Mouse (Mus musculus) embryonic facial prominence, embryonic 11.5 days (tissue): ENCODE measurements around the gene Ntn5. TPM values are rescaled to one million over a fixed set of nuclear protein-coding genes. Genes with fewer than 3 reads are reported as not detected.

Source experiments
- ATAC-seq: fragments of 200-750 bp; cut with Nextera tagmentation; replicated peaks from 2 replicates; pipeline ENCODE4 v1.8.0; 2017; ENCODE audit warnings: low read depth; ENCODE audit not compliant: insufficient number of reproducible peaks, low FRiP score, low TSS enrichment
- DNase-seq: peaks from one replicate; pipeline ENCODE4 v3.0.0-alpha.2; 2015; ENCODE audit warnings: low spot score
- H3K27ac ChIP-seq: fragments of 300-500 bp; sonication (generic); replicated peaks from 2 replicates; pipeline ENCODE4 v1.5.1; 2014; ENCODE audit warnings: mild to moderate bottlenecking, low read depth, low read length, control low read depth
- H3K27me3 ChIP-seq: fragments of 300-500 bp; sonication (generic); 2 replicates; pipeline ENCODE4 v1.6.1; 2014; ENCODE audit warnings: mild to moderate bottlenecking, low read length, moderate library complexity, mixed read lengths; ENCODE audit not compliant: control insufficient read depth, insufficient read depth
- H3K36me3 ChIP-seq: fragments of 300-500 bp; sonication (generic); replicated peaks from 2 replicates; pipeline ENCODE4 v1.6.1; 2014; ENCODE audit warnings: low read depth, mild to moderate bottlenecking, low read length, moderate library complexity, mixed read lengths; ENCODE audit not compliant: control insufficient read depth, insufficient read depth
- H3K4me1 ChIP-seq: fragments of 300-500 bp; sonication (generic); 2 replicates; pipeline ENCODE4 v1.6.1; 2014; ENCODE audit warnings: low read length, mixed read lengths; ENCODE audit not compliant: control insufficient read depth, insufficient read depth
- H3K4me2 ChIP-seq: fragments of 300-500 bp; sonication (generic); 2 replicates; pipeline ENCODE4 v1.6.1; 2014; ENCODE audit warnings: low read depth, mild to moderate bottlenecking, control low read depth, low read length, moderate library complexity
- H3K4me3 ChIP-seq: fragments of 300-500 bp; sonication (generic); 2 replicates; pipeline ENCODE4 v1.5.1; 2014; ENCODE audit warnings: low read depth, low read length, control low read depth
- H3K9ac ChIP-seq: fragments of 300-500 bp; sonication (generic); replicated peaks from 2 replicates; pipeline ENCODE4 v1.6.1; 2014; ENCODE audit warnings: mild to moderate bottlenecking, control low read depth, low read length
- H3K9me3 ChIP-seq: fragments of 300-500 bp; sonication (generic); replicated peaks from 2 replicates; pipeline ENCODE4 v1.6.1; 2016; ENCODE audit warnings: mild to moderate bottlenecking, low read length, inconsistent platforms, mixed read lengths; ENCODE audit not compliant: control insufficient read depth
- WGBS: fragments of 180-500 bp; shearing (Covaris S2); extraction: QIAGEN DNeasy Blood & Tissue Kit; methylation state at CpG from one replicate; pipeline ENCODE4 v1.1.7; 2014; 5-methylcytosine and 5-hydroxymethylcytosine counted together
- polyA plus RNA-seq: library from polyadenylated mRNA; unstranded; fragments of >200 nt; fragmentation: Nextera tagmentation; extraction: Ambion mirVana; gene quantifications from 2 replicates; pipeline ENCODE4 v1.2.1, GENCODE M21; 2014

Gene Ntn5
- polyA plus RNA-seq, 1 experiment from 2014 or later: 0.25 TPM

DNA sequence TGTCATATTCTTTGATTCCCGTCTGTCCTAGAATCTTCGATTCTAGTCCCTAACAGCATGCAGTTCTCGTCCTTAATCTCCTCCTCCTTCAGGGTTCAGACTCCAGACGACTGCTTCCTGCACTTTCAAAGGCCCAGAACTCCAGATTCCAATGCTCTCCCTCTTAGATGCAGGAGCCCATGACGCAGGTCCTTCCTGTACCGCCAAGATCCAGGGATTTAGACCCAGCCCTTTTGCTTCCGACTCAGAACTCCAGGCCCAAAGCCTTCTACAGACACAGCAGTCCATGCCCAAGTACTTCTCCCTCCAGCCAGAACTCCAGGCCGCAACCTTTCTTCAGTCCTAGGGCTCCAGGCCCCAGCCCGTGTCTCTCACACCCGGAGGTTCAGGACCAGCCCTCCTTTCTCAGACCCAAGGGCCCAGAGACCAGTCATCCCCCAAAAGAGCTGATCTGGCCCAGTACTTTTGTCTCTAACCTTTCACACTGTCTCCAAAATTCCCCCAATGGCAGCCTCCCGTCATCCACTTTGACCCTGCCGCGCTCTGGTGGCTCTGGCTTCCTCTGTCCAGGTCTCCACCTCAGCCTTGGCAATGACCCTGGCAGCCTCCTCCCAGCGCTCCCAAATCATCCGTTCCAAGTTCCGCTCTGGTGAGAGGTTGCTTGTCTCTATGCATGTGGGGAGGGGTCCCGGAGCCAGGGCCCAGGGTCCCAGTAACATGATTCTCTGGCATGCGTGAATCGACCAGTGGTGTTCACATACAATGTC, 43.4 kb upstream of the Ntn5 start:
- Histone ChIP-seq H3K9me3 (no peaks in the 10 kb centered on the region), H3K4me1 (no peaks in the 10 kb centered on the region; the same call in 1 of the 2 replicates), H3K36me3 (no peaks in the 10 kb centered on the region), H3K27ac (no peak overlapping the region; the same call in 1 of the 2 replicates), H3K9ac (no peak overlapping the region), H3K4me2 (no peak overlapping the region), H3K4me3 (no peak overlapping the region), H3K27me3 (no peaks in the 10 kb centered on the region)
- 69% methylated on average over 19 of the region's 19 CpGs for WGBS
- ATAC-seq (no peak), DNase-seq (no peak)

DNA sequence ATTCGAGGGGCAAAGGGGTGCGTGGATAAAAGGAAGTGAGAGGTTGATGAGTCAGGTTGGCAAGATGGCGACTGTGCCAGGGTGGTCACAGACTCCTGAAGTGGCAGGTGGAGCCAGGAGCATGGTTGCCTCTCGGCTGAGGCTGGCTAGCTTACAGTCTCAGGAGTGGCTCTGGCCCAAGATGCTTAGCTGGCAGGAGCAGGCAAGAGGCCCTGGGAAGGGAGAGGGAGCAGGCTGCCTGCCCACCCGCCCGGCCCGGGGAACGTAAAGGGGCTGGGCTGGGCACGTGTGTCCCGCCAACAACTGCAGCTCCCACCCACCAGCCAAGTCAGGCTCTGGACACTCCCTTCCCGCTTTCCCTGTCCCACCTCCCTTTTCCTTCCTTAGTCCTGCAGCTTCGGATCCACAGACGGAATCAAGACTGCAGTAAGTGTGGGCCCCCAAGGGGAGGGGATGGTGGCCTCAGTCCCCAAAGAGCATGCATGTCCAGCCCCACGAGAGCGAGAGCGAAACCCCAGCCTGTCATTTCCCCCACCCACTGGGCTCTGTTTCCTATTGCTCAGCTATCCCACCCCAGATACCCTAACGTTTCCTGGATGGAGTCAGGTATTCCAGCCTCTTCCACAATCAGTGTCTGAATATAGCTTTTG, 42.3 kb upstream of the Ntn5 start:
- no peak for DNase-seq
- 0 out of 2 replicates have a peak overlapping the region, but pooled peaks have one; percentile 13 for H3K27ac ChIP-seq
- no peak overlapping the region for H3K9ac ChIP-seq
- H3K36me3 ChIP-seq: no peaks in the 10 kb centered on the region
- no peaks in the 10 kb centered on the region for H3K9me3 ChIP-seq
- WGBS: 71% methylated on average over 15 of the region's 17 CpGs
- H3K4me1 ChIP-seq: no peaks in the 10 kb centered on the region; the same call in 1 of the 2 replicates
- no peak overlapping the region for H3K4me2 ChIP-seq
- no peak overlapping the region for H3K4me3 ChIP-seq
- ATAC-seq: no peak
- H3K27me3 ChIP-seq: no peaks in the 10 kb centered on the region

DNA sequence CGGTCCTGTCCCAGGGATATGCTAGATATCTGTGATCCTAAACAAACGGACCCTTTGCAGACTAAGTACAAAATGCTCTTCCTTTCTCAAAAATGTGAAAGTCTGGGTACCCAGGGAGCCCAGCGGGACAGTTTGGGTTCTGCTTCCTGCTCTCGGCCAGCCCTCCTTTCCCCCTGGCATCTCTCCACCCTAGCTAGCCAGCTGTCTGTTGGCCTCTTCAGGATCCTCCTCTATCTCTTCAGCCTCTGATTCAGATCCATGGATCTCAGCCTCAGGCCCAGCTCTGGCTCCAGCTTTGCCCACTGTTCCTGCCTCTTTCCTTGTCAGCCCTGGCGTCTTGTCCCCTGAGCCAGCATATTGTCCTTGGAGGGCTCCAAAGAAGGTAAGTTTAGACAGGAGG, 41.7 kb upstream of the Ntn5 start:
- Histone ChIP-seq H3K36me3 (no peaks in the 10 kb centered on the region), H3K27me3 (no peaks in the 10 kb centered on the region), H3K9ac (no peak overlapping the region), H3K4me1 (no peaks in the 10 kb centered on the region; the same call in 1 of the 2 replicates), H3K9me3 (no peaks in the 10 kb centered on the region), H3K4me2 (no peak overlapping the region), H3K4me3 (no peak overlapping the region), H3K27ac (no peak overlapping the region)
- ATAC-seq (no peak), DNase-seq (no peak)
- 85% methylated on average over 5 of the region's 5 CpGs for WGBS

DNA sequence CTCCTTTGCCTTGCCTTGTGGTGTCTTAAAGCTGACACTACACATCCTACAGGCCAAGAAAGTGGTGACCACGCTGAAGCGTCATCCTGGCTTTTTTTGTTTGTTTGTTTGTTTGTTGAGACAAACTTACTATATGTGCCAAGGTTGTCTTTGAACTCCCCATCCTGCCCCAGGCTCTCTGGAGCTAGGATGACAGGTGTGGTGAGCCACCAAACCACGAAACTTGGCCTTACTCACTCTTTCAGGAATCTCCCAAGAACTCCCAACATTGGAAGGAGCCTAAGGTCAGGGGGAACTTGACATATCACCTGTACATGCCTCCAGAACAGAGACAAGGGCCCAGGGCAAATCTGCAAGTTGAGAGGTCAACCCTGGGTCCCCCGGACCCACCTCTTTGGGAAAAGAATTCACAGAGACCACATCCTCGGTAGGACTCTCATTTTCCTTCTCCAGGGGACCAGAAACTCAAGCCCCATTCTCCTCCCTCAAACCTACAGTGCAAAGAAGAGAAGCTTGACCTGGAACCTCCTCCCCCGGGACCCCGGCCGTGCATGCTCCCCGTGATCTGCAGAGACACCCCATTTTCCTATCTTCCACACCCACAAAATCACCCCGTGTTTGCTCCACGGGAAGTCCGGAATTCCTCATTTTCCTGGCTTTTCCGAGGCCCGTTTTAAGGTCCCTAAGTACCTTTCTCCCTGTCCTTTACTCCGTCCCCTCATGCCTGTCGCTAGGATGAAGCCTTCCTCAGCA, 41.1 kb upstream of the Ntn5 start:
- peak overlapping the region; percentile 42 for H3K4me3 ChIP-seq
- no peak for DNase-seq
- H3K9ac ChIP-seq: peak overlapping the region; percentile 85
- H3K4me1 ChIP-seq: no peaks in the 10 kb centered on the region; the same call in 1 of the 2 replicates
- ATAC-seq: no peak
- no peaks in the 10 kb centered on the region for H3K9me3 ChIP-seq
- no peaks in the 10 kb centered on the region for H3K27me3 ChIP-seq
- no peaks in the 10 kb centered on the region for H3K36me3 ChIP-seq
- H3K27ac ChIP-seq: peak overlapping the region; percentile 76
- H3K4me2 ChIP-seq: peak overlapping the region; percentile 78
- 35% methylated on average over 16 of the region's 16 CpGs for WGBS

DNA sequence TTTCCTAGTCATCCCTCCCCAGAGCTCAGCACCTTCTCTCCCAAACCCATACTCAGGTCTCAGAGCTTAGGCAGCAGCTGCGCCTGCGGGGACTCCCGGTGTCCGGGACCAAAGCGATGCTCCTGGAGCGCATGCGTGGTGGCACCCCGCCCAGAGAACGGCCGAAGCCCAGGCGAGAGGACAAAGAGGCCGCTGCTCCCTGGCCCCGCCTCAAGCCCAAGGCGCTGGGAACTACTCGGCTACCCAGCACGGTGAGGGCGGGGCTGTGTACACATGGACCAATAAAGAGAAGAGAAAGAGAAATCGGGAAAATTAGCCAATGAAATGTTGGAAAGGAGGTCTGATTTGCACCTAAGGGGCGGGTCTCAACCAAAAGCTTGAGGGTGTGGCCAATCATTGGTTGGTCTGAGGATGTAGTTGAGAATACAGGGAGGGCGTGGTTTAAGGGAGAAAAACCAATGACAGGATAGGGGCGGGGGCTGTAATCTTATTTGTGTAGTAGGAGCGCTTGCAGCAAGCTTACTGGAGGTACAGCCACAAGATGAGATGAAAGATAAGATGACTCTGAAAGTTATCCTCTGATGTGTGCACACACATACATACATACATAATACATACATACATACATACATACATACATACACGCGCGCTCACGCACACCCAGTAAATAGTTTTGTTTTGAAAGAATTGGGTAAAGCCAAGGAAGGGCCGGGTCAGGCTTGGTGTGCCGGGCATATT, 40.2 kb upstream of the Ntn5 start:
- Histone ChIP-seq H3K4me3 (peak overlapping the region; percentile 42), H3K9ac (peak overlapping the region; percentile 85), H3K4me2 (peak overlapping the region; percentile 78), H3K27ac (peak overlapping the region; percentile 76), H3K27me3 (no peaks in the 10 kb centered on the region), H3K9me3 (no peaks in the 10 kb centered on the region), H3K4me1 (no peaks in the 10 kb centered on the region; the same call in 1 of the 2 replicates), H3K36me3 (no peaks in the 10 kb centered on the region)
- WGBS: 2% methylated on average over 28 of the region's 28 CpGs
- peak; percentile 99 for DNase-seq
- ATAC-seq: peak; percentile 90

DNA sequence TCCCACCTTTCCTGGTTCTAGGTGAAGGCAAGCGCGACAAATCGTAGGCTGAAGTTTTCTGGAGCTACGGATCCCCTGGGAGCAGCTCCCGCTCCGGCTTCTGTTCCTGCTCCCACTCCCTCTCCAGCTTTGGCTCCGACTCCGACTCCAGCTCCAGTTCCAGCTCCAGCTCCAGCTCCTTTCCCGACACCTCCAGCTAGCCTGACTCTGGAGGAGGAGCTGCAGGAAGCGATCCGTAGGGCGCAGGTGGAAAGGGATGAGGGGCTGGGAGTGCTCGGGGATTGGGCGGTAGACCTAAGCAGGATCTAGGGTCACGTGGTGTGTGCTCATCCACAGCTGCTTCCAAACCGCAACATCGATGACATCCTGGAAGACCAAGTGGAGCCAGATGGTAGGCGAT, 39.6 kb upstream of the Ntn5 start:
- Histone ChIP-seq H3K4me2 (peak overlapping the region; percentile 71), H3K27ac (0 out of 2 replicates have a peak overlapping the region, but pooled peaks have one; percentile 49), H3K27me3 (no peaks in the 10 kb centered on the region), H3K9me3 (no peaks in the 10 kb centered on the region), H3K4me3 (peak overlapping the region; percentile 42), H3K36me3 (no peaks in the 10 kb centered on the region), H3K9ac (peak overlapping the region; percentile 44), H3K4me1 (no peaks in the 10 kb centered on the region; the same call in 1 of the 2 replicates)
- under 1% methylated on average over 18 of the region's 18 CpGs for WGBS
- DNase-seq (peak; percentile 65), ATAC-seq (peak; percentile 29)

DNA sequence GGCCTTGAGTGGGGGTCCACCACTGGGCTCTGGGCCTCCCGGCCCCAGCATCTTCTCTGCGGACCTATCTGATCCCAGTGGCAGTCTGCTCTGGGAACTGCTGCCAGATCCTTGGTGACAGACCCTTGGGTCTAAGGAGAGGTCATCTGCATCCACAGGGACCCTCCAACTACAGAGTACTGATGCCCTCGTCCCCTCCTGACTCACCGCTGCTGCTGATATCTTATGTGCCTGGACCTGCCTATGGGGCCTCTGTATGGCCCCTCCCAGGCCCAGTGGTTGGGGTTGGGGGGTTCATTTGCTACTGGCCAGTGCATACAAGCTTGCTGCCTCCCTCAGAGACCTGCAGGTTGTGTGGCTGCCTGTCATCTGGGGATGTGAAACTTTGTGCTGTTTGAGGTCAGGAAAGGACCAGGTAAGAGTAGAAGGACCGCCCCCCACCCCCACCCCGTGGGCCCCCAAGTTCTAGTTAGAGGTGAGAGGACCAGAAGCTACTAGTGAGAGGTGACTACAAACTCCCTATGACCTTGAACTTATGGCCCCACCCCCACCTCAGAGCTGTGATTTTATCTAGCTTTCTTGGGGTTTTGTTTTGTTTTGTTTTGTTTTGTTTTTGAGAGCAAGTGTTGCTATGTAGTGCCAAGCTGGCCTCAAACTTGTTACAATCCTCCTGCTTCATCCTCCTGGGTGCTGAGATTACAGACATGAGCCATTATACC, 38.8 kb upstream of the Ntn5 start:
- Histone ChIP-seq H3K36me3 (no peaks in the 10 kb centered on the region), H3K27ac (no peak overlapping the region), H3K27me3 (no peaks in the 10 kb centered on the region), H3K4me1 (no peaks in the 10 kb centered on the region; the same call in 1 of the 2 replicates), H3K9me3 (no peaks in the 10 kb centered on the region), H3K4me3 (peak overlapping the region; percentile 42; the same call in 1 of the 2 replicates), H3K4me2 (peak overlapping the region; percentile 71; the same call in 1 of the 2 replicates), H3K9ac (no peak overlapping the region)
- no peak for DNase-seq
- whole genome bisulfite sequencing: 68% methylated on average over 6 of the region's 6 CpGs
- no peak for ATAC-seq
